In genomic region chr5:130222146-130223004, GRCm38 (mm10) we compare ENCODE assay signal across 8 mouse cellular contexts. TPM values are rescaled to one million over a fixed set of nuclear protein-coding genes. Genes with fewer than 3 reads are reported as not detected.
A peak's percentile ranks its signal among the peaks of the same experiment; 100 is the strongest.
DNase-seq lines count a peak whose midpoint lies in the region; ATAC-seq lines count a peak whose summit lies in the region.

No protein-coding gene starts in this region.

- H3K36me3 ChIP-seq in hindbrain, embryonic 13.5 days, result peaks cover 8% of the 10 kb centered on the region

- no peaks in the 10 kb centered on the region for H3K9me3 ChIP-seq in hindbrain, embryonic 13.5 days

- H3K27ac ChIP-seq in hindbrain, embryonic 13.5 days, result peak overlapping the region; percentile 88

- H3K4me1 ChIP-seq in hindbrain, embryonic 13.5 days (replicated peaks), result peaks cover 33% of the 10 kb centered on the region

- peak overlapping the region; percentile 98 for H3K4me3 ChIP-seq in hindbrain, embryonic 13.5 days

- ATAC-seq in hindbrain, embryonic 13.5 days (ENCODE audit: low FRiP score), result peak; percentile 87

- H3K9ac ChIP-seq in hindbrain, embryonic 13.5 days, result peak overlapping the region; percentile 97

- no peaks in the 10 kb centered on the region for H3K27me3 ChIP-seq in hindbrain, embryonic 13.5 days

- H3K4me2 ChIP-seq in hindbrain, embryonic 13.5 days, result peak overlapping the region; percentile 64

- WGBS in hindbrain, embryonic 13.5 days, result under 1% methylated on average over 88 of the region's 88 CpGs

- DNase-seq in R1 (ENCODE audit: low read depth, low spot score), result peak; percentile 85
- peak; percentile 98 to 99 for DNase-seq in cerebellum, postnatal 14 days
- peak; percentile 88 to 93 for DNase-seq in frontal cortex, postnatal 14 days (ENCODE audit: low spot score in 2 of 2)
- DNase-seq in layer of hippocampus, postnatal 25 days (ENCODE audit: extremely low spot score in 1 of 2, low spot score in 1 of 2), result peak; percentile 96 to 98
- DNase-seq in lung, postnatal 14 days, result peak; percentile 96
- peak; percentile 96 for DNase-seq in ovary, postnatal 36 days (ENCODE audit: low spot score)
- peak; percentile 97 for DNase-seq in thymus, postnatal 14 days

RNA-seq across cellular contexts. Expression of gene Tmem248, which starts 5.5 kb away (rescaled TPM):
- 23.0 and 25.5 TPM in 2 replicates for polyA plus RNA-seq in hindbrain, embryonic 13.5 days (2015; fragmentation: Nextera tagmentation; extraction: Ambion mirVana)
- total RNA-seq in layer of hippocampus, postnatal 25 days (2021), result 10 to 100 TPM; 35.2 to 43.5 TPM

RNA-seq across cellular contexts. Expression of gene Sbds, which starts 33.0 kb away (rescaled TPM):
- 62.0 and 69.1 TPM in 2 replicates for polyA plus RNA-seq in hindbrain, embryonic 13.5 days (2015; fragmentation: Nextera tagmentation; extraction: Ambion mirVana)
- 10 to 100 TPM; 68.9 to 81.5 TPM for total RNA-seq in layer of hippocampus, postnatal 25 days (2021)

RNA-seq across cellular contexts. Expression of gene Tyw1, which starts 33.0 kb away (rescaled TPM):
- 24.6 and 25.8 TPM in 2 replicates for polyA plus RNA-seq in hindbrain, embryonic 13.5 days (2015; fragmentation: Nextera tagmentation; extraction: Ambion mirVana)
- 10 to 100 TPM; 14.4 to 18.6 TPM for total RNA-seq in layer of hippocampus, postnatal 25 days (2021)

RNA-seq across cellular contexts. Expression of gene Rabgef1, which starts 50.8 kb away (rescaled TPM):
- polyA plus RNA-seq in hindbrain, embryonic 13.5 days (2015; fragmentation: Nextera tagmentation; extraction: Ambion mirVana), result 40.6 and 40.8 TPM in 2 replicates
- 10 to 100 TPM; 45.3 to 48.0 TPM for total RNA-seq in layer of hippocampus, postnatal 25 days (2021)

Comparison
In these comparisons a context has a peak if more than half of its experiments do, and no peak if none do; other contexts are left out.
1. Peak in every context shown above with its lines: DNase-seq, ATAC-seq, H3K4me3 ChIP-seq and H3K27ac ChIP-seq.